Mouse (Mus musculus): Measurements from ENCODE around the gene Acoxl. TPM values are rescaled to one million over a fixed set of nuclear protein-coding genes. Genes with fewer than 3 reads are reported as not detected.
A peak's percentile ranks its signal among the peaks of the same experiment; 100 is the strongest.

Gene Acoxl
- under 1 TPM in 1 of 2 experiments, not detected in 1; 0.41 TPM for polyA plus RNA-seq (2017; shearing (Covaris generic))

GRCm38 (mm10) chr2:127838576-127838975, at the start of gene Acoxl:
Gene Acoxl, plus strand, starts transcription at chr2:127838876.
- no peak for ATAC-seq

- ATAC-seq = no peak
Observed at GRCm38 (mm10) chr2:127789138-127789537, 49.5 kb upstream of the Acoxl start.

GRCm38 (mm10) chr2:127789651-127790270, 48.9 kb upstream of the Acoxl start:
- no peak for ATAC-seq

GRCm38 (mm10) chr2:127791919-127792603, 46.6 kb upstream of the Acoxl start, which contains the start of gene Mtln:
Gene Mtln, minus strand, starts transcription at chr2:127792488.
- peak; percentile 85 for ATAC-seq

- peak; percentile 98 for ATAC-seq
Observed at GRCm38 (mm10) chr2:127831401-127832102, 7.1 kb upstream of the Acoxl start, which contains the start of gene Bub1. Gene Bub1, minus strand, starts transcription at chr2:127831865.

GRCm38 (mm10) chr2:127832103-127832832, 6.4 kb upstream of the Acoxl start:
- ATAC-seq = peak; percentile 31

GRCm38 (mm10) chr2:127832833-127833190, 5.9 kb upstream of the Acoxl start:
- ATAC-seq = no peak

GRCm38 (mm10) chr2:127839425-127839824, 749 bp downstream of the Acoxl start:
- ATAC-seq = no peak

GRCm38 (mm10) chr2:127841402-127841801, 2.7 kb downstream of the Acoxl start:
- ATAC-seq = no peak

GRCm38 (mm10) chr2:127842421-127842820, 3.7 kb downstream of the Acoxl start:
- no peak for ATAC-seq

- no peak for ATAC-seq
Observed at GRCm38 (mm10) chr2:127845346-127845982, 6.8 kb downstream of the Acoxl start.

- ATAC-seq = no peak
Observed at GRCm38 (mm10) chr2:127846008-127846407, 7.3 kb downstream of the Acoxl start.

- ATAC-seq = no peak
Observed at GRCm38 (mm10) chr2:127846571-127846970, 7.9 kb downstream of the Acoxl start.

GRCm38 (mm10) chr2:127850371-127850770, 11.7 kb downstream of the Acoxl start:
- no peak for ATAC-seq

- no peak for ATAC-seq
Observed at GRCm38 (mm10) chr2:127854332-127854991, 15.8 kb downstream of the Acoxl start.

- no peak for ATAC-seq
Observed at GRCm38 (mm10) chr2:127864381-127864780, 25.7 kb downstream of the Acoxl start.

GRCm38 (mm10) chr2:127881063-127881462, 42.4 kb downstream of the Acoxl start:
- peak; percentile 52 for ATAC-seq

GRCm38 (mm10) chr2:127889432-127889831, 50.8 kb downstream of the Acoxl start:
- peak; percentile 81 for ATAC-seq

GRCm38 (mm10) chr2:127889979-127890378, 51.3 kb downstream of the Acoxl start:
- ATAC-seq = no peak

GRCm38 (mm10) chr2:127890526-127890925, 51.9 kb downstream of the Acoxl start:
- ATAC-seq = no peak

- ATAC-seq = no peak
Observed at GRCm38 (mm10) chr2:127891056-127891455, 52.4 kb downstream of the Acoxl start.

- no peak for ATAC-seq
Observed at GRCm38 (mm10) chr2:127894890-127895289, 56.2 kb downstream of the Acoxl start.
